Mouse (Mus musculus): Measurements from ENCODE around the gene Srsf2. TPM values are rescaled to one million over a fixed set of nuclear protein-coding genes. Genes with fewer than 3 reads are reported as not detected.

Gene Srsf2
- 930 and 1,078 TPM in 2 replicates for polyA plus RNA-seq (2012; rRNA removed)

GRCm38 (mm10) chr11:116852891-116853511 lies at the start of gene Srsf2:
Gene Srsf2, minus strand, starts transcription at chr11:116853094.

GRCm38 (mm10) chr11:116852291-116852890 lies 503 bp downstream of the Srsf2 start, which contains the start of gene Mfsd11:
Gene Mfsd11, plus strand, starts transcription at chr11:116852440.

GRCm38 (mm10) chr11:116843261-116844233 lies 9.3 kb downstream of the Srsf2 start, which contains the start of the genes Mettl23 and Jmjd6:
Gene Mettl23, plus strand, starts transcription at chr11:116843278.
Gene Jmjd6, minus strand, starts transcription at chr11:116843449.

GRCm38 (mm10) chr11:116827534-116828165 lies 25.2 kb downstream of the Srsf2 start, which contains the start of gene Mxra7:
Gene Mxra7, minus strand, starts transcription at chr11:116828046.

Other genes starting within 250 kb of the Srsf2 start
- 38.9 and 40.1 TPM in 2 replicates for gene Rhbdf2, start 226.1 kb downstream of the Srsf2 start, polyA plus RNA-seq (2012; rRNA removed)
- 0.60 and 0.79 TPM in 2 replicates for gene Prcd, start 199.6 kb downstream of the Srsf2 start, polyA plus RNA-seq (2012; rRNA removed)
- 43.5 and 44.8 TPM in 2 replicates for gene Cygb, start 198.8 kb downstream of the Srsf2 start, polyA plus RNA-seq (2012; rRNA removed)
- gene St6galnac1, start 77.6 kb downstream of the Srsf2 start, polyA plus RNA-seq (2012; rRNA removed): 11.4 TPM in 1 of 2 replicates, not detected in the other
- 75.7 and 86.1 TPM in 2 replicates for gene Mxra7, start 25.0 kb downstream of the Srsf2 start, polyA plus RNA-seq (2012; rRNA removed)
- gene Mettl23, start 9.8 kb downstream of the Srsf2 start, polyA plus RNA-seq (2012; rRNA removed): 16.8 and 20.8 TPM in 2 replicates
- gene Jmjd6, start 9.6 kb downstream of the Srsf2 start, polyA plus RNA-seq (2012; rRNA removed): 22.3 and 22.9 TPM in 2 replicates
- 27.8 and 33.8 TPM in 2 replicates for gene Mfsd11, start 654 bp downstream of the Srsf2 start, polyA plus RNA-seq (2012; rRNA removed)
- gene Mgat5b, start 65.8 kb upstream of the Srsf2 start, polyA plus RNA-seq (2012; rRNA removed): 0.42 TPM in 2 replicates

All from colon, adult 2 months (tissue).